Mouse (Mus musculus): Measurements from ENCODE around the gene Heatr4. TPM values are rescaled to one million over a fixed set of nuclear protein-coding genes. Genes with fewer than 3 reads are reported as not detected.
"Not testable (repeated sequence)": the region's sequence is repeated elsewhere in the genome, so short reads cannot be mapped to it uniquely, and the experiment has no call there.

The Heatr4 gene
- polyA plus RNA-seq, 1 experiment from 2014 or later = not detected

GRCm38 (mm10) chr12:84011251-84012040 lies 26.8 kb upstream of the Heatr4 start:
- H3K27ac ChIP-seq = peak overlapping the region; percentile 73
- peak overlapping the region; percentile 46 for H3K4me3 ChIP-seq
- no peaks in the 10 kb centered on the region for H3K9me3 ChIP-seq (replicated peaks)
- H3K4me1 ChIP-seq = peaks cover 28% of the 10 kb centered on the region
- no peaks in the 10 kb centered on the region for H3K27me3 ChIP-seq
- peak overlapping the region; percentile 1; the same call in 1 of the 2 replicates for H3K9ac ChIP-seq
- WGBS = 36% methylated on average over 12 of the region's 12 CpGs
- peak overlapping the region; percentile 54 for H3K4me2 ChIP-seq (replicated peaks)
- H3K36me3 ChIP-seq = peaks cover 6% of the 10 kb centered on the region; the same call in 1 of the 2 replicates
- ATAC-seq (ENCODE audit: low FRiP score) = peak; percentile 75

- no peak overlapping the region for H3K27ac ChIP-seq
- no peak for ATAC-seq (ENCODE audit: low FRiP score)
- peaks cover 2% of the 10 kb centered on the region; the same call in 1 of the 2 replicates for H3K36me3 ChIP-seq
- no peaks in the 10 kb centered on the region for H3K27me3 ChIP-seq
- peaks cover 28% of the 10 kb centered on the region for H3K4me1 ChIP-seq
- peak overlapping the region; percentile 54 for H3K4me2 ChIP-seq (replicated peaks)
- H3K9me3 ChIP-seq (replicated peaks) = no peaks in the 10 kb centered on the region
- WGBS = 79% methylated on average over 3 of the region's 3 CpGs
- H3K4me3 ChIP-seq = peak overlapping the region; percentile 46
- peak overlapping the region; percentile 65; the same call in 1 of the 2 replicates for H3K9ac ChIP-seq
These were observed 25.5 kb upstream of the Heatr4 start for GRCm38 (mm10) chr12:84010201-84010600.

GRCm38 (mm10) chr12:84009171-84009965 lies 24.7 kb upstream of the Heatr4 start, which contains the start of gene Acot1:
TSS of gene Acot1 (plus strand) at chr12:84009490.
- H3K4me2 ChIP-seq (replicated peaks) = peak within 1 kb of the TSS; percentile 54
- peaks cover 28% of the 10 kb centered on the region for H3K4me1 ChIP-seq
- peak; percentile 91 for ATAC-seq (ENCODE audit: low FRiP score)
- not testable (repeated sequence) for H3K36me3 ChIP-seq; H3K27me3 ChIP-seq; H3K9me3 ChIP-seq (replicated peaks)
- H3K27ac ChIP-seq = peak within 1 kb of the TSS; percentile 73
- 2% methylated on average over 56 of the region's 70 CpGs for WGBS
- peak within 1 kb of the TSS; percentile 65 for H3K9ac ChIP-seq
- H3K4me3 ChIP-seq = peak within 1 kb of the TSS; percentile 46

GRCm38 (mm10) chr12:84008729-84009128 lies 24.1 kb upstream of the Heatr4 start:
- no peak for ATAC-seq (ENCODE audit: low FRiP score)
- H3K27ac ChIP-seq = peak overlapping the region; percentile 73
- peak overlapping the region; percentile 54 for H3K4me2 ChIP-seq (replicated peaks)
- H3K4me1 ChIP-seq = peaks cover 28% of the 10 kb centered on the region
- H3K27me3 ChIP-seq = no peaks in the 10 kb centered on the region
- no peaks in the 10 kb centered on the region for H3K36me3 ChIP-seq
- no peaks in the 10 kb centered on the region for H3K9me3 ChIP-seq (replicated peaks)
- H3K9ac ChIP-seq = no peak overlapping the region
- peak overlapping the region; percentile 46; the same call in 1 of the 2 replicates for H3K4me3 ChIP-seq
- WGBS = 53% methylated on average over 8 of the region's 8 CpGs

GRCm38 (mm10) chr12:84008251-84008650 lies 23.6 kb upstream of the Heatr4 start:
- Histone ChIP-seq H3K4me2 (replicated peaks) (no peak overlapping the region), H3K9ac (no peak overlapping the region), H3K27ac (peak overlapping the region; percentile 73; the same call in 1 of the 2 replicates), H3K36me3 (no peaks in the 10 kb centered on the region), H3K9me3 (replicated peaks) (no peaks in the 10 kb centered on the region), H3K4me3 (no peak overlapping the region), H3K27me3 (no peaks in the 10 kb centered on the region), H3K4me1 (peaks cover 28% of the 10 kb centered on the region)
- ATAC-seq (ENCODE audit: low FRiP score) = no peak
- 89% methylated on average over 12 of the region's 12 CpGs for WGBS

- H3K36me3 ChIP-seq = no peaks in the 10 kb centered on the region
- no peak overlapping the region for H3K4me3 ChIP-seq
- no peak overlapping the region for H3K27ac ChIP-seq
- 78% methylated on average over 1 of the region's 1 CpGs for WGBS
- H3K4me1 ChIP-seq = peaks cover 2% of the 10 kb centered on the region; the same call in 1 of the 2 replicates
- ATAC-seq (ENCODE audit: low FRiP score) = no peak
- H3K9ac ChIP-seq = no peak overlapping the region
- no peak overlapping the region for H3K4me2 ChIP-seq (replicated peaks)
- H3K27me3 ChIP-seq = no peaks in the 10 kb centered on the region
- H3K9me3 ChIP-seq (replicated peaks) = no peaks in the 10 kb centered on the region
These were observed 19.2 kb upstream of the Heatr4 start for GRCm38 (mm10) chr12:84003866-84004265.

GRCm38 (mm10) chr12:84000418-84000817 lies 15.8 kb upstream of the Heatr4 start:
- ATAC-seq (ENCODE audit: low FRiP score) = no peak

GRCm38 (mm10) chr12:83999237-83999636 lies 14.6 kb upstream of the Heatr4 start:
- not testable (repeated sequence) for H3K4me1 ChIP-seq; H3K9ac ChIP-seq; ATAC-seq (ENCODE audit: low FRiP score); H3K27ac ChIP-seq; H3K4me3 ChIP-seq; H3K36me3 ChIP-seq; H3K9me3 ChIP-seq (replicated peaks); H3K4me2 ChIP-seq (replicated peaks); H3K27me3 ChIP-seq
- WGBS = 82% methylated on average over 8 of the region's 8 CpGs

More at GRCm38 (mm10) chr12:84000418-84000817, 15.8 kb upstream of the Heatr4 start:
- Histone ChIP-seq H3K9ac (no peak overlapping the region), H3K4me3 (no peak overlapping the region), H3K9me3 (replicated peaks) (no peaks in the 10 kb centered on the region), H3K4me2 (replicated peaks) (no peak overlapping the region), H3K4me1 (no peaks in the 10 kb centered on the region), H3K27ac (no peak overlapping the region), H3K27me3 (no peaks in the 10 kb centered on the region), H3K36me3 (no peaks in the 10 kb centered on the region)
- 81% methylated on average over 3 of the region's 3 CpGs for WGBS

- H3K9me3 ChIP-seq (replicated peaks) = no peaks in the 10 kb centered on the region
- no peaks in the 10 kb centered on the region for H3K4me1 ChIP-seq
- H3K27me3 ChIP-seq = no peaks in the 10 kb centered on the region
- no peak overlapping the region for H3K4me2 ChIP-seq (replicated peaks)
- WGBS = 65% methylated on average over 11 of the region's 11 CpGs
- 0 out of 2 replicates have a peak, but pooled peaks cover under 1% of the 10 kb centered on the region for H3K36me3 ChIP-seq
- H3K27ac ChIP-seq = no peak overlapping the region
- no peak for ATAC-seq (ENCODE audit: low FRiP score)
- H3K9ac ChIP-seq = no peak overlapping the region
- H3K4me3 ChIP-seq = no peak overlapping the region
These were observed 13.9 kb upstream of the Heatr4 start for GRCm38 (mm10) chr12:83998341-83999107.

GRCm38 (mm10) chr12:83997221-83997620 lies 12.6 kb upstream of the Heatr4 start:
- no peak for ATAC-seq (ENCODE audit: low FRiP score)
- WGBS = 67% methylated on average over 2 of the region's 2 CpGs
- no peak overlapping the region for H3K9ac ChIP-seq
- H3K4me2 ChIP-seq (replicated peaks) = no peak overlapping the region
- no peak overlapping the region for H3K4me3 ChIP-seq
- H3K27ac ChIP-seq = no peak overlapping the region
- H3K9me3 ChIP-seq (replicated peaks) = no peaks in the 10 kb centered on the region
- H3K36me3 ChIP-seq = peaks cover 4% of the 10 kb centered on the region; the same call in 1 of the 2 replicates
- no peaks in the 10 kb centered on the region for H3K4me1 ChIP-seq
- H3K27me3 ChIP-seq = no peaks in the 10 kb centered on the region

GRCm38 (mm10) chr12:83989378-83989777 lies 4.7 kb upstream of the Heatr4 start:
- H3K4me2 ChIP-seq (replicated peaks) = no peak overlapping the region
- no peak overlapping the region for H3K4me3 ChIP-seq
- ATAC-seq (ENCODE audit: low FRiP score) = no peak
- H3K9me3 ChIP-seq (replicated peaks) = no peaks in the 10 kb centered on the region
- H3K4me1 ChIP-seq = peaks cover 7% of the 10 kb centered on the region
- H3K27me3 ChIP-seq = no peaks in the 10 kb centered on the region
- no peak overlapping the region for H3K27ac ChIP-seq
- H3K9ac ChIP-seq = no peak overlapping the region
- 95% methylated on average over 4 of the region's 4 CpGs for WGBS
- peaks cover 4% of the 10 kb centered on the region; the same call in 1 of the 2 replicates for H3K36me3 ChIP-seq
